In the genomic region with DNA sequence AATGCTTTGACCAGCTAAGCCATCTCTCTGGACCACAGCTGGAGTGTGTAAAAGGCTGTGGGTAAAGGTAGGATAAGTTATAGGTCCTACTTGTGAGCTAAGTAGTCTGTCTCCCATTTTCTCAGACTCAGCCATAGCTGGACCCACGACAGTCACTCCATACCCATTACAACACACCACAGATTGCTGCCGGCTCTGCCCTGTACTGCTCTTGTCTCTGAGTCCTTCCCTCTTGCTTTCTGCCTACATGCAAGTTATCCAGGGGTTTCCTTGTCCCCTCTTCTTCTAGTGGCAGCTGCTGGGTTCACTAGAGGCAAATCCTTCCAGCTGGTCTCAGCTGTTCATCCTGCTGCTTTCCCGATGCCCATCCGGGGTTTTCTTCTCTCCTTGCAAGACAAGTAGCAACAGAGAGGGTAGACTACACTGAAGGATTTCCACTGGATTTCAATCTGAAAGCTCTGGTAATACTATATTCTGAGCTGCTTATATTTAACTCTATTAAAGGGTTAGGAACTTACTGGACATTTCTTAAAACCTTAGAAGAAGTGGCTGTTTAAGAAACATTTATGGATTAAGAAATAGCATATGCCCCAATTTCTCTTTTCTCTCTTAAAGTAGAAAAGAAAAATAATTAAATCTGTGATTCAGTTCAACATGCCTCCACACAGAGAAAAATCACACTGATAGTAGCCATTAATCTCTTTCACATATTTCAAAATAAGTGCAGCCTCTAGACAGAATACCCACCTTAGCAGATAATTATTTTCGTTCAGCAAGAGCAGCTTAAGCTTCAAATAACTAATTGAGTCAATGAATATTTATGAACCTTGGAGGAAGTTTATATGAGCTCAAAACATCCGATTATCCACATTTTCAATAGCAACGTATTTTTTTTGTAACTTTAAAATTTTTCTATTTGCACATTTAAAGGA, we compare ENCODE assay signal across 16 mouse cellular contexts.
DNase-seq lines count a peak whose midpoint lies in the region; ATAC-seq and TF ChIP-seq lines count a peak whose summit lies in the region.
"Had no signal": no experiment of that assay in that cellular context is flagged by ENCODE, and none has a peak within 500 bp of the region (broad histone marks: within the 10 kb centered on the region; RNA-seq: fewer than 3 reads in every experiment).

No protein-coding gene starts in this region.

- H3K4me2 ChIP-seq in forebrain, embryonic 11.5 days (ENCODE audit: low read depth, low read length, severe bottlenecking) = no peak overlapping the region
- no peak overlapping the region for H3K4me2 ChIP-seq in hindbrain, embryonic 12.5 days (replicated peaks)
- H3K4me2 ChIP-seq: heart, embryonic 12.5 days; liver, embryonic 15.5 days had no signal

- ATAC-seq in forebrain, embryonic 11.5 days (replicated peaks; ENCODE audit: low FRiP score) = peak; percentile 40; the same call in 1 of the 2 replicates
- no peak; the same call in 1 of the 2 replicates for ATAC-seq in hindbrain, embryonic 12.5 days (ENCODE audit: low FRiP score)
- ATAC-seq in granulocyte monocyte progenitor cell, adult 5-6 weeks (replicated peaks; ENCODE audit: poor library complexity, severe bottlenecking) = no peak

- DNase-seq in kidney, adult 2 months = peak; percentile 8
- DNase-seq in kidney, adult 18-20 months = no peak
- no peak for DNase-seq in forebrain, embryonic 11.5 days (ENCODE audit: low spot score)
- peak; percentile 18 for DNase-seq in lung, postnatal 36 days
- DNase-seq in testis, postnatal 14 days (ENCODE audit: low spot score) = no peak
- no peak for DNase-seq in adrenal gland, postnatal 4 days (ENCODE audit: low spot score in 2 of 2)
- DNase-seq: cerebellum, adult 18-20 months; gastrocnemius, adult 2 months; right cerebral cortex, postnatal 25 days; thymus, postnatal 4 days had no signal

- H3K4me3 ChIP-seq in kidney, adult 2 months (ENCODE audit: insufficient read depth, low read depth, low read length) = no peak overlapping the region
- no peak overlapping the region for H3K4me3 ChIP-seq in forebrain, embryonic 11.5 days (ENCODE audit: low read depth, low read length)
- no peak overlapping the region for H3K4me3 ChIP-seq in hindbrain, embryonic 12.5 days
- H3K4me3 ChIP-seq: erythroblast, embryonic 14.5 days; gastrocnemius, adult 2 months; heart, embryonic 12.5 days; layer of hippocampus, adult 2 months; liver, embryonic 15.5 days had no signal

- no peak for TF ChIP-seq CTCF in kidney, adult 2 months (conservative IDR thresholded peaks at IDR 0.05; ENCODE audit: insufficient read depth, insufficient read length, low read depth, low read length)

- H3K36me3 ChIP-seq in kidney, adult 2 months (ENCODE audit: control insufficient read depth, insufficient read depth, low read length) = no peaks in the 10 kb centered on the region
- no peaks in the 10 kb centered on the region for H3K36me3 ChIP-seq in forebrain, embryonic 11.5 days (ENCODE audit: control insufficient read depth, insufficient read depth, low read length)
- no peaks in the 10 kb centered on the region for H3K36me3 ChIP-seq in hindbrain, embryonic 12.5 days
- H3K36me3 ChIP-seq: heart, embryonic 12.5 days; liver, embryonic 15.5 days had no signal

- WGBS in kidney, adult 2 months = 58% methylated on average over 7 of the region's 7 CpGs
- 56% methylated on average over 7 of the region's 7 CpGs for WGBS in forebrain, embryonic 11.5 days
- WGBS in hindbrain, embryonic 12.5 days = 50% methylated on average over 7 of the region's 7 CpGs

- H3K9me3 ChIP-seq in forebrain, embryonic 11.5 days (ENCODE audit: control insufficient read depth, low read length) = no peaks in the 10 kb centered on the region
- H3K9me3 ChIP-seq in hindbrain, embryonic 12.5 days (replicated peaks) = no peaks in the 10 kb centered on the region
- H3K9me3 ChIP-seq: heart, embryonic 12.5 days; liver, embryonic 15.5 days had no signal

- H3K9ac ChIP-seq in forebrain, embryonic 11.5 days (ENCODE audit: low read length) = no peak overlapping the region
- no peak overlapping the region for H3K9ac ChIP-seq in hindbrain, embryonic 12.5 days
- H3K9ac ChIP-seq: heart, embryonic 12.5 days; liver, embryonic 15.5 days had no signal

- H3K27ac ChIP-seq in kidney, adult 2 months (ENCODE audit: insufficient read depth, low read depth, low read length) = no peak overlapping the region
- no peak overlapping the region for H3K27ac ChIP-seq in forebrain, embryonic 11.5 days (ENCODE audit: low read depth, low read length)
- peak overlapping the region; percentile 73 for H3K27ac ChIP-seq in hindbrain, embryonic 12.5 days
- H3K27ac ChIP-seq: gastrocnemius, adult 2 months; layer of hippocampus, adult 2 months; liver, embryonic 15.5 days had no signal

- H3K27me3 ChIP-seq in kidney, adult 2 months (replicated peaks; ENCODE audit: control insufficient read depth, insufficient read depth, low read length) = no peaks in the 10 kb centered on the region
- no peaks in the 10 kb centered on the region for H3K27me3 ChIP-seq in forebrain, embryonic 11.5 days (ENCODE audit: control insufficient read depth, insufficient read depth, low read length)
- H3K27me3 ChIP-seq in hindbrain, embryonic 12.5 days = no peaks in the 10 kb centered on the region
- H3K27me3 ChIP-seq: heart, embryonic 12.5 days; liver, embryonic 15.5 days had no signal

- no peaks in the 10 kb centered on the region for H3K4me1 ChIP-seq in kidney, adult 2 months (ENCODE audit: control insufficient read depth, insufficient read depth, low read length)
- H3K4me1 ChIP-seq in forebrain, embryonic 11.5 days (replicated peaks; ENCODE audit: control insufficient read depth, insufficient read depth, low read length) = peaks cover 5% of the 10 kb centered on the region; the same call in 1 of the 2 replicates
- peaks cover 14% of the 10 kb centered on the region for H3K4me1 ChIP-seq in hindbrain, embryonic 12.5 days
- H3K4me1 ChIP-seq: heart, embryonic 12.5 days; liver, embryonic 15.5 days had no signal

- no peak for TF ChIP-seq POLR2A in kidney, adult 2 months (IDR thresholded peaks at IDR 0.05; ENCODE audit: low read depth, low read length)

Comparison
In these comparisons a context has a peak if more than half of its experiments do, and no peak if none do; other contexts are left out.
1. DNase-seq: peak in kidney, adult 2 months (single experiment) and lung, postnatal 36 days (single experiment); none in kidney, adult 18-20 months (single experiment), forebrain, embryonic 11.5 days (single experiment), testis, postnatal 14 days (single experiment) and adrenal gland, postnatal 4 days (0 of 2).